Mouse (Mus musculus): ENCODE measurements around the gene Relt.

Gene Relt

DNA sequence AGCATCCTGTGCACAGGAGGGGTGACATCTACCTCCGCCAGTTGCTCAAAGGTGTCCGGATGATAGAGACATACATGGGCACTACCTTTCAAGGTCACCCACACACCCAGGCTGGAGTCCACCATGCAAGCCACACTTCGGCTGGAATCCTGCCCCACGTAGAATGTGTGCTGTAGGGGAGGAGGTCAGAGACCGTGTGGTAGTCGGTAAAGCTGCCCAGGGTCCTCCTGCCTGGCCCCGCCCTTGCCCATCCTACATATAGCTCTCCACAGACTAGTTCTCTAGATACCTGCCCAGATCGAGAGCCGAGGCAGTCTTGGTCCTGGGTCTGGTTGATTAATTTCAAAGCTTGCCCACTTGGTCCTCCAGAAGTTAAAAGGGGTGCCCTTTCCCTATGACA is 13.5 kb upstream of the Relt start:
- no peak for ATAC-seq (ENCODE audit: insufficient number of reproducible peaks, low FRiP score, low TSS enrichment)

DNA sequence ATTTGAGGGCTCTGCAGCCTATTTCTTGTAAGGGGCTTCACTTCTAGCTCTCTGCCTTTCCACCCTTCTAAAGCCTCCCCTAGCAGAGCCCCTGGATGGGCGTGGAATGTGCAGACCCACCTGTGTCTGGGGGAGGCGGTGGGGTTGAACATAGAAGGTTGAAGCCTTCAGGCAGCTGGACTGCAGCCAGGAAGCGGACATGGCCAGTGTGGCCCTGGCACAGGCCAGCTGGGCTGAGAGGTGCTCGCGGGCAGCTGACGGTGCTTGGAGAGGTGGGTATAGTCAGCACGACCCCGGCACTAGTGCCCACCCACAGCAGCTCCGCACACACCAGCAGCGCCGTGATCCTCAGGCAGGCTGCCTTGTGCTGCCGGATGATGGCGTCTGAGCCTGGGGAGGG is 13.0 kb upstream of the Relt start:
- no peak for ATAC-seq (ENCODE audit: insufficient number of reproducible peaks, low FRiP score, low TSS enrichment)

DNA sequence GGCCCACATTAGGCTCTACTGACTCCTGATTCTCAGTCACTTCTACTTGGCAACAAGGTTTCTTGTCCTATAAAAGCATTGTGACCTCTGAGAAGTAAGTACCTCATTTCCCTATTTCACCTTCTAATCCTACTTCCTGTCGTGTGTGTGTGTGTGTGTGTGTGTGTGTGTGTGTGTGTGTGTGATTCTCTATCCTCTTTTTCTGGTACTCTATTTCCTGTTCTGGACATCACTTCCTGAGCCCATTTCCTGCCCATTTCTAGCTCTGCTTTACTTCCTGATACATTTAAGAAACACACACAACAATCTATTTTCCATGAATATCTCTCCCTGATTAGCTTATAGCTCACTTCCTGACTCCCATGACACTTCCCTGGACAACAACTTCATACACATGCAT is 12.6 kb upstream of the Relt start:
- ATAC-seq (ENCODE audit: insufficient number of reproducible peaks, low FRiP score, low TSS enrichment): no peak

DNA sequence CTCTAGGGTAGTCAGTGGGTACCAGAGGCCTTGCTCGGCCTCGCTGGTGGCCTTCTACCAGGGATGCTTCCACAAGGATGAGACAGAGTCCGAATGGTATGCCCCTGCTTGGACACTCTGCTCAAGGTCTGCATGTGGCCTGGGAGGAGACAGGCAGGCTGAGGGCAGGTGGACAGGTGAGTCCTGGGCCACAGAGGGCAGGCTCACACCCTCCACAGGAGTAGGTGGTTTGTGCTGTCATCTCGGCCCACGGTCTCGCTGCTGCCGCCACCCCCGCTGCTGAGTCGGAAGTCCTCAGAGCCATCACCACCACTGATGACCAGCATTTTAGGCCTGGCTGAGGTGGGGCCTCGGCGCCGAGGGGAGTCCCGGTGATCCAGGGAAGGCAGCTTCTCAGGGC is 10.0 kb upstream of the Relt start:
- no peak for ATAC-seq (ENCODE audit: insufficient number of reproducible peaks, low FRiP score, low TSS enrichment)

DNA sequence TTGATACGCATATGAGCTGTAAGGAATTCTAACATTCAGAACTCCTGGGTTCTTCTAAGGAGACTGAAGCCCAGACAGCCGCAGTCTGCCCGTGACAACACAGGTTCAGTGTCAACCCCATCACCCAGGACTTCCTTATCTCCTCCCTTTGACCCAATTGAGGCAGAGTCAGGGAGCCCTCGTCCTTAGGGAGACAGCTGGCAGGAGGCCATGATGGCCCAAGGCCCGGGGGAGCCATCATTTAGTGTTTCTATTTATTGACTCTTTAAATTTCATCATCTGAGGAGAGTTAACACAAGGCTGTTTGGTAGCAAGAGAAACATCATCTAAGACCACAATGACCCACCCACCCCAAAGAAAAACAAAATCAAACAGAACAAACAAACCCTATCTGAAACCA is 8.6 kb upstream of the Relt start:
- ATAC-seq (ENCODE audit: insufficient number of reproducible peaks, low FRiP score, low TSS enrichment): no peak

DNA sequence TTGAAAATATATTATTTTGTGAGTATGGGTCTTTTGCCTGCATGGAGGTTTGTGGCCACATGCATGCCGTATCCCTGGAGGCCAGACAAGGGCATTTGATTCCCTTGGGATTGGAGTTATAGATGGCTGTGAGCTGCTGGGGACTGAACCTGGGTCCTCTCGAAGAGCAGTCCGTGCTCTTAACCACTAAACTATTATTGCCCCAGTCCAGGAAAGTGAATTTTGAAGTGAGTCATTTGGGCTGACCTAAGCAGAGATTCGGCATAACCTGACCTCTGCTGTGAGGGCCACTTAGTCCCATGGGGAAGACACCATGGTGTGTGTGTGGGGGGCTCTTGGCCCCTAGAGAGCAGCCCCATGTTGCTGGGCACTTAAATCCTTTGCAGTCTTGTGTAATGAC is 8.1 kb upstream of the Relt start:
- no peak for ATAC-seq (ENCODE audit: insufficient number of reproducible peaks, low FRiP score, low TSS enrichment)

DNA sequence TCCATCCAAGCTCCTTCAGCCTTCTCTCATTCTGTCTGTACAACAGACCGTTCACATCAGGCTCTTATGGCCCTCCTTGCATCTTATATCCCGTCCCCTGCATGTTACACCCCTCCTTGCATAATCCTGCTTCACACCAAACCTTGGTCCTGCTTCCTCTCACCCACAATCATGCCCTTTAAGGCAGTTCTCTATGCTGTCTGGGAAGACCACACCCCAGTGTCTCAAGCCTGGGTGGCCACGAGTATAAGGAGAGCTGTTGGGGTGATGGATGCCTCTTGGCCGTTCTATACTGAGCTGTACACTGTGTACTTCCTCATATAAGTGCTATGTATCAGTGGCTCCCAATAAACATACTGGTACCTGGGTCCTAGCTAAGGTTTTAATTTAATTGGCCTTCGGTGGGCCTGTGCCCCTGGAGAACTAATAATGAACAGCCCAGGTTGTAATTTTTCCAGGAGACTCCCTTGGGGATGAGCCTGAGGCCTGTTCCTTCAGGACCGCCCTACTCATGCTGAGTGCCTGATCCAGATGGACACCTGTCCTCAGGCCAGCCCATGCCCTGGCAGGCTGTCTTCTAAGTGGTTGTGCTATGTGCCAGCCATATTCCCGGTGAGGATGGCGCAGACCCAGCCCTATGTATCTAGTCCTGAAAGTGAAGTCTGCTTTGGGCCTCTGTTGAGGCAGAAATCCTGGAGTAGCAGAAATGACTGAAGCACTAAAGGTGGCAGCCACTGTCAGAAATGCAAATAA is 6.8 kb upstream of the Relt start:
- no peak for ATAC-seq (ENCODE audit: insufficient number of reproducible peaks, low FRiP score, low TSS enrichment)

DNA sequence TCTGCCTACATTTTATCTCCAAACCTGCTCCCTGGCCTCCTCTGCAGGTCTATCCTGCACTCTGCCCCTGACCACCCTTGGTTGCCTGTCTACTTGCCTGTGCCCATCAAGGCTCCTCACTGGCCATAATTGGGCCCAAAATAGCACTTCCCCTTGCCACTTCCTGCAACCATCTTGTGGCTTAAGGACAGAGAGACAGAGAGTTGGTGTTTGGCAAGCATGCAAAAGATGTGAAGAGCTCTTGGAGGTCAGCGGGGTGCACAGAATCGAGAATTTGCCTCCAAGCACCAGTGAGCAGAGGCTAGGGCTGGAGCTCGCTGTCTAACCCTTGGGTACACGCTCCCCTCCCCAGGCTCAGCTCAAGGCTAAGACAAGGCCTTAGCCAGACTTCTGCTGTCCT is 5.3 kb upstream of the Relt start:
- ATAC-seq (ENCODE audit: insufficient number of reproducible peaks, low FRiP score, low TSS enrichment): no peak

DNA sequence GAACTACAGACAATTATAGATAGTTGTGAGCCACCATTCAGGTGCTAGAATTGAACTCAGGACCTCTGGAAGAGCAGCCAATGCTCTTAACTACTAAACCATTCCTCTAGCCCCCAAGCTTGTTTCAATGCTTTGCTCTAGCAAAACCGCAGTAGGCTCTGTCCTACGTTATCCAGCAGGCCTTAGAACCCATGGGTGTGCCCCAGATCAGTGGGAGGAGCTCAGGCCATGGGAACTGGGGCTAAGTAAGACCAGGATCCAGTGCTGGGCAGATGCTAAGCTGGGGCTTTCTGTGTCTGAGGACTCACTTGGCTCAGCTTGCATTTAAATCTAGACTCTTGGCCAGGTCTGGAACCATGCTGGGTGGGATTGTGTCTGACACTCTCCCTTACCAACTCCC is 4.3 kb upstream of the Relt start:
- no peak for ATAC-seq (ENCODE audit: insufficient number of reproducible peaks, low FRiP score, low TSS enrichment)

DNA sequence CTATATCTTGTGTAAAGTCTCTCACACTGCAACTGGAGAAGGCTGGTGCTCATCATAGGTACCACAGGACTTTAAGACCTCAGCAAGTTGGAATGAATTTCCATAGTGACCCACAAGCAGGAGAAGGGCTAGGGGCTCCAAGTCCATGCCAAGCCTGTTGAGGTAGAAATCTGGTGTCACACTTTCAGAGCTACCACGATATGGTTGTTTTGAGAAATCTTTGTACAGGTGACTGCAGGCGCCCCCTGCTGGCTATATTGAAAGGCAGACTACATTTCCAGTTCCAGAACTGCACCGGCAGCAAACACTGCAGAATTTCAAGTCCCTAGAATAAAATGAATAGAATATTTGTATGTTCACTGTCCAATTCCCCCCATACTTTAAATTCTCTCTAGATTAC is 3.4 kb upstream of the Relt start:
- no peak for ATAC-seq (ENCODE audit: insufficient number of reproducible peaks, low FRiP score, low TSS enrichment)

DNA sequence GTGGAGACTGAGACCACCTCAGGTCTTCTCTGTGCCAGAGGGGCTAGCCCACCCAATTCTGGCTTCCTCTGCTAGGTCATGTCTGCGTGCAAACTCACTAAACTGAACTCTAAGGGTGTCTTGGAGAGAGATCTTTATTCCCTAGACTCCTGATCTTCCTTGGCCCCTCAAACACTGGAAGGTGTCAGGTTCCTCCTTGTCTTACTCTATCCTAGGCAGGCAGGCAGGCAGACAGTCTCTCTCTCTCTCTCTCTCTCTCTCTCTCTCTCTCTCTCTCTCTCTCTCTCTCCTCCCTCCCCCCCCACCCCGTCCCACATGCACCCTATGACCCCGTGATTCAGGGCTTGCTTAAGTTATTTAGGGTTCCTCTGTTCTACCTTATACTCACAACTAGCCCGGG is 893 bp downstream of the Relt start:
- no peak for ATAC-seq (ENCODE audit: insufficient number of reproducible peaks, low FRiP score, low TSS enrichment)

DNA sequence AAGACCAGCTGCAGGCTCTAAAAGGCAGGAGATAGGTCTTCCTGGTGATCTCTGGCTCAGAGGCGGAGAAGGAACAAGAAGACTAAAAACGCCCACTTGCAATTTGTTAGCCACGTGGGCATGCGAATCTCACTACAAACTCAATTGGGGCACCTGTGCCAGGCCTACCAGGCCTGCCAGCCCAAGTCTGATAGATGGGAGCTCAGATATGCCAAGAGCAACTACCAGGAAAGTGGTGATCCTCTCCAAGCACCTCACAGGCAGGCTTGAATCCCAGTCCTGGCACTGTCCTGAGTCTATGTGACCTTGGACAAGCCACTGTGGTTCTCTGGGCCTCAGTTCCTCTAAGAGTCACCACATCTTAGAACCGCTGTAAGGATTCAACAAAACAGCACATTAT is 2.0 kb downstream of the Relt start:
- ATAC-seq (ENCODE audit: insufficient number of reproducible peaks, low FRiP score, low TSS enrichment): no peak

DNA sequence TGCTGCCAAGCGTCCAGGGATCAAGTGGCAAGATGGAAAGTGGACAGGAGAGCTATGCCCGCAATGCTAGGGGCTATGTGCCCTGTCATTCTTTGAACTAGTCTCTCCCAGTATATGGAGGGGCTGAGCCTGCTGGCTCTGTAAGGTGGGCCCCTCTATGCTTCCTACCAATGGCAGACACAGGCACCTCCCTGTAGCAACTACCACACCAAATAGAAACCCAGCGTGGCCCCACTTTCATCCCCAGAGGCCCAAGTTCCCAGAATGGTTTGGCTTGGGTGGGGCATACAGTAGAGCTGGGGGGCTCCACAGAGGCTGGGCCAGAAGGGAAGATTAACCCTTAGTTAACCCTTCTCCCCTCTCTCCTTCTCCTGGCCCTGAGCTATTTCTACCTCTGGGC is 2.8 kb downstream of the Relt start:
- no peak for ATAC-seq (ENCODE audit: insufficient number of reproducible peaks, low FRiP score, low TSS enrichment)

DNA sequence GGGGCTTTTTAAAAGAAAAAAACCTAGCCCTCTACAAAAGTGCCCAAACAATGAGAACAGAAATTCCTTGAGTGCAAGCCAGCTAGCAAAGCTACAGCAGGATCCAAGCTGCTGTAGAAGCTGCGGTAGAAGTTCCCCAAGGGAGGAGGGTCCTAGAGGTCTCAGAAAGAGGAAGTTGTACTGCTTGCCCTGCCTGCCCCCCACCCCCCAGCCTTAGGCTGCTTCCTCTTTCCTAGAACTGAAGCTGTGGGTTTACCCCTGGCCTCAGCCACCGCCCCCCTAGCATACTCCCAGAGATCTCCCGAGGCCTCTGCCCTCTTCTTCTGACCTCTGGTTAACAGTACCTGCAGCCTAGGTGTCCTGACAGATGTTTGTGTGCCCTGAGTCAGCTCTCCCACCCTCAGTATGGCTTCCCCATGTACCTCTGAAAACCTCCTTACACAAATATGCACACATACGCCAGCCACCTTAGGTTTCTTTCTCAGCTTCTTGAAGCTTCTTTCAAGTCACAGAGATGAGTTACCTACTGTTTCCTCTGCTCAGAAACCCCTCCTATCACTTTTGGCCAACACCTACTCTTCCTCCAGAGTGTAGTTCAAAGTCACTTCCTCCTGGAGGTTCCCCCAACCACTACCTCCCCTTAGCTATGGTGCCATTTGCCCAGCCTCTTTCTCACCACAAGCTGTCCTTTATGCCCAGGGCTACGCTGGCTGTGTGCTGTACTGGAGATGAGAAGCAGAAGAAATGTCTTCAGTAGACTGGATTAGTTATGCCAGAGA is 7.3 kb downstream of the Relt start:
- no peak for ATAC-seq (ENCODE audit: insufficient number of reproducible peaks, low FRiP score, low TSS enrichment)

DNA sequence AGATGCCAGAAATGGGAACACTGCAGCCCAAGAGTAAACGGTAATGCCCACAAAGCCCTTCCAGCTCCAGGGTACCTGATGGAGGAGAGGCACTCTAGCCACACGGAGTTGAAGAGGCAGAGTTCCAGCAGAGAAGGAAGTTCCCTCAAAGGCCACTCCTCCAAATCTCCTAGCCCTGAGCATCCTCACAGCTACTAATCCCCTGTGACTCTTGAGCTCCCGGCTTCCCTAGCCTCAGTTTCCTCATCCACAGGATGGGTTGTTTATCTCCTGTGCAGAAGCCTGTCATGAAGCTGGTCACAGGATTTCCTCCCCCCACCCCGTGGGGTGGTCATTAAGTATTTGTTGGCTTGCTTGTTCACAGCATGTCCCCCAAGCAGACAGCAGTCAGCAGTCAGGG is 7.9 kb downstream of the Relt start:
- no peak for ATAC-seq (ENCODE audit: insufficient number of reproducible peaks, low FRiP score, low TSS enrichment)

DNA sequence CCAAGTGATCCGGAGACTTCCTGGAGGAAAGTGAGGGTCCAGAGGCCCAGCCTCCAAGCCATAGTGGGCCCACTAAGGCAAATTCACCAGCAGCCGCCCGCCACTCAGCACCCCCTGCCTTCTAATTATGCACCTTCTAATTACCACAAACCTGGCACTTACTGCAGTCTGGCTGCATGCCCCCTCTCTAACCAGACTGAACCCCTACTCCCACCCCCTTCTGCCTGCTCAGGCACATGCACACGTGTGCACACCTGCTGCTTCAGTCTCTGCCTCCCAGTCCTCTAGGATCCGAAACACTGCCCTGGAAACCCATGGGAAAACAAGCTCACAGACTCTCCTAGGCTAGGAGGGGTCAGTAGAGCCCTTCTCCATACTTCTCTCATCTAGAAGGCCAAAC is 8.4 kb downstream of the Relt start:
- ATAC-seq (ENCODE audit: insufficient number of reproducible peaks, low FRiP score, low TSS enrichment): no peak

DNA sequence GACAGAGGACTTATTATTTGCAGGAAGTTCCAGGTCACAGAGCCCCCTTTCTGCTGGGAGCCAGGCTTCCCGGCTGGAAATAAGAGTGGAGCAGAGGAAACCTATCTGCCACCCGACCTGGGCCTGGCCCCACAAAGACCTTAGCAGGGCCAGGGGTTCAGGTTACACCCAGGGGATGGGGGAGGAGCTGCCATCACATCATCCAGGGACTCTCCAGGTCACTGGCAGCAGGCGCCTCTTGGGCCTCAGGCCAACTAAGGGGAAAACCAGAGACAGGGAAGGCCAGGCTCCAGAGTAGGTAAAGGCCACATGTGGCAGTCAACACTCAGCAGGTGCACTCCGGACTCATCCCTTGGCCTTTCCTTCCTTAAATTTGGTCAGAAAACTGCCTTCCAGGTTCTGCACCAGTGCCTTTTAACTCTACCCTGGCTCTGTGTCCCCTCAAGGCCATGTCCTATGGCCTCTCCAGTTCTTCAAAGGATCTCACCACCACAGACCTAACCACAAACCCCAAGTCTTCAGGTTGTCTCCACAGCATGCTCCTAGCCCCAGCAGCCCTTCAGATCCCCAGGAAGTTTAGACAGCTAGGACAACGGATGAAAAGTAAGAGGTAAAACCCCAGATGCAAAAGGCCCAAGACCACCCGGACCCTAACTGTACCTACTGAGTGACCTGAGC is 9.0 kb downstream of the Relt start:
- ATAC-seq (ENCODE audit: insufficient number of reproducible peaks, low FRiP score, low TSS enrichment): no peak

DNA sequence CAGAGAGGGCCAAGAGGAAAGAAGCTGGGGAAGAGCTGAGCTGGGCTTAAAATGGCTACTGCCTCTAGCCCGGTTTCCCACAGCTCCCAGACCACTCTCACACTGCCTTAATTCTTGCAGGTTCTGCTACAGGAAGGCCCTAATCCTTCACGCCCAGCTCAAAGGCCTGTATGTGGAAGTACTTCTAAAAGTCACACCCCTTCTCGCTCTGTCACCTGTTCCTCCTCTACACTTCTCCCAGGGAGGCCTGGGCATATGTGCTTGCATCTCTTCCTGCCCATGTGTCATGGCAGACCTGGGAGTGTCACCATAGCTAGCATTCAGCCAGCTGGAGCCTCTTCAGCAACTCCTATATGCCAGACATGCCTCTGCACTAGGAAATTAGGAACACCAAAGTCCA is 9.8 kb downstream of the Relt start:
- ATAC-seq (ENCODE audit: insufficient number of reproducible peaks, low FRiP score, low TSS enrichment): no peak

DNA sequence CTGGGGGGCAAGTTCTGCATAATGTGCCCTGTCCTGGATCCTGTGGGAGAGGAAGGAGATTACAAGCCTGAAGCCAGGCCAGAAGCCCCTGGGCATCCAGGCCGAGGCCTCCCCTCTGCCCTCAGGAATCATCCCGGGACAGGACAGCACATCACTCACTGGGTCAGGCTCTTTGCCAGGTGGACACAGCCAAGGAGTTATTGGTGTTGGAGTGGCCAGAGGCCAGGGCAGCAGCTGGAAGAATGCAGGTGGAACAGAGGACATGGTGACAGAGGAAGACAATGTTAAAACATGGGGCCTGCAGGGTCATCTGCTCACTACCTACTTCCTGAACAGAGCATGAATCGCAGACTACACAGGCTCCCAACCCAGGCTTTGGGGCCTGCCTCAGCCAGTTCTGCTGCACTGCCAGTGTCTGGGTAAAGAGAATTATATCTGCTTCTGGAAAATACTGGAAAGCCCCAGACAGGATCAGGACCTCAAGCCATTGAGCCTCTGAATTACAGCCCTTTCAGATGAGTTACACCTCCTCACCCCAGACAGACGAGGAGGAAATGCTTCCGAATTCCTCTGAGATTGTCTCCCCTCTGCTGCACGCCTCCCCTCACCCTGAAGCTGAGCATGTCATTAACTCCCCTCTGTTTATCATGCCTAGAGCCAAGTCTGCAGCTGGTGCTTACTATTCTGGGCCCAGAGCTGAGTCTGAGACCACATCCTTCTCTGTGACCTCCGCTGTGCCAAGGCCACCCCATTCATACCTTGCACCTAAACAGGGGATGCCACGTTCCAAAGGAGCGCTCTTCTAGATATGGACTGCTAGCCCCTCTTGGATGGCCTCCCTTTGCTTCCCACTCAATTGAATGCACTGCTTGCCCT is 11.5 kb downstream of the Relt start:
- ATAC-seq (ENCODE audit: insufficient number of reproducible peaks, low FRiP score, low TSS enrichment): no peak

DNA sequence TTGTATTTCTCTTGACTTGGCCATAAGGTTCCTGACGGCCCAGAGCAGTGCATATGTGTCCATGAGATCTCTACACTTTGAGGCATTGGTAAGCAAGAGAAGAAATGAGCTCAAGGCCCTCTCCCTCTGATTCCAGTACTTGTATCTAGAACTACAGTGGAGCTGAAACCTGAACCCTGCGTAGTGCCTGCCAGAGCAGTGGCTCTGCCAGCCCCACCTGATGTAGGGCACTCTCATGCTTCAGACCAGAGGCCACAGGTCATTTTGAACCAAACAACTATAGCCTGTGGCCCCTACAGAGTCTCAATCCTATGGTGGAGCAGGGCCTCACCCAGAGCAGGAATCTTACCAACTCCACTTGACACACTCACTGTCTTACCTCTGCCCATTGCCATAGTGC is 13.7 kb downstream of the Relt start:
- ATAC-seq (ENCODE audit: insufficient number of reproducible peaks, low FRiP score, low TSS enrichment): no peak

DNA sequence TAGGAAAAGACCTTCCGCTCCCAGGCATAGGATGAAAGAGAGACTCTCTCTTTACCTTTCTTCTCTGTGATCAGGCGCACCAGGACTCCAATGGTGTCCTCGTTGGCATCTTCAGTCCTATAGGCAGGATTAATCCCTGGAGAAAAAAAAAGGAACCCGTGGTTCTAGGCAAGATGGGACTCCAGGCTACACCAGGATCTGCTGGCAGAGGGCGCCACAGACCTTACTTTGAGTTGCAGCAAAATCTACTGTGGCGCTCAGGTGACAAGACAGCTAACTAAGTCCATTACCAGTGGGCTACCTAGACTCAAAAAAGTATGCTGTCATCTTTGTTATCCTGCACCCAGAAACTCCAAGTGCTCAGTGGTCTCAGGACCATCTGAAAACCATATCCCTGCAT is 14.5 kb downstream of the Relt start:
- no peak for ATAC-seq (ENCODE audit: insufficient number of reproducible peaks, low FRiP score, low TSS enrichment)
